Mouse (Mus musculus) hematopoietic stem cell, adult 5-6 weeks (primary cell): ENCODE results near the gene Fkbp5. TPM values are rescaled to one million over a fixed set of nuclear protein-coding genes. Genes with fewer than 3 reads are reported as not detected.

Experiments
- ATAC-seq, 2 experiments: fragments of 125-278 bp in 1 of 2; replicated peaks in 1 of 2; 2 replicates each; pipeline ENCODE4 v1.8.0; 2016 to 2017; ENCODE audit warnings: inconsistent platforms in 2 of 2, mild to moderate bottlenecking in 2 of 2, moderate number of reproducible peaks in 2 of 2, low read depth in 1 of 2, moderate TSS enrichment in 1 of 2; ENCODE audit not compliant: low FRiP score in 2 of 2, poor library complexity in 2 of 2, severe bottlenecking in 2 of 2, insufficient read depth in 1 of 2, low TSS enrichment in 1 of 2
- total RNA-seq: library from RNA; stranded (forward); fragments of 172-1452, 232-1000 nt; gene quantifications from 2 replicates; pipeline ENCODE4 v1.2.3, GENCODE M21; 2017

Fkbp5 gene
- total RNA-seq, 1 experiment from 2014 or later: 46.6 TPM

DNA sequence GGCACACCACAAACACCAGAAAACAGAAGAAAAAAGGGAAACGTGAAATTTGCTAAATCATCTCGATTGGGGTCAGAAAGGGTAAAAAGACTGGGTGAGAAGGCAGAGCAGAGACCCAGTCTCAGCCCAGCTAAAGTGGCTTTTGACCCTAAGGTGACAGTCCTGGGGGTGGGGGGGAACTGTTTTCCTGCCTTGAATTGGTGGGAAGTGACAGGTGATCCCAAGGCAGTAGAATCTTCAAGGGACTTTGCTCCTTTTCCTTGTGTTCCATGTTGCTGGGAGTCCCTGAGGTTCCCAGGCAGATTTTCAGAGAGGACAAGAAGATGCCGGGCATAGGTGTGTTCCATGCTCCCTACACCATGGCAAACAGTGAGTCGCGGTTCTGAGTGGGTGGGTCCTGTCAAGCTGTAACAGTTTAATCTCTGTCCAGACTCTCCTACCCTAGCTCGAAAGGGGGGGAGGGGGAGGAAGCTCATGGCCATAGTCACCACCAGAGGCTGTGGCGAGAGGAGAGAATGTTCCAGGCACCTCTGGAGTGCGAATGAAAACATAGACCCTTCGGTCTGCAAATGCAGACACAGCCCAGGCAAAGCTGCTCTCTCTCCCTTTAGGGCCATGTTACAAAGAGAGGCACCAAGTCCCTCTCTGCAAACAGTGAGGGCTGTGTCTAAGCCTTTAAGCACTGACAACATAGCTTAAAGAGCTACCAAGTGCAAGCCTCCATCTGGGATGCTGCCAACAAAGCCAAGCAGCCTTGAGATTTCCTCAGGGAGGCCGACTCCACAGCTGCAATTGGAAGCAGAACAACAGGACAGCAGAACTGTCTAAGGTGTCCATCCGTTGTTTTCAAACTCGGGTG, 10.1 kb upstream of the Fkbp5 start:
- no peak for ATAC-seq

- ATAC-seq: no peak
Measured at GRCm38 (mm10) chr17:28524831-28525430, 7.6 kb upstream of the Fkbp5 start.

- ATAC-seq: no peak
Measured at GRCm38 (mm10) chr17:28524009-28524695, 6.8 kb upstream of the Fkbp5 start.

- ATAC-seq: no peak
Measured at GRCm38 (mm10) chr17:28523355-28524008, 6.2 kb upstream of the Fkbp5 start.

DNA sequence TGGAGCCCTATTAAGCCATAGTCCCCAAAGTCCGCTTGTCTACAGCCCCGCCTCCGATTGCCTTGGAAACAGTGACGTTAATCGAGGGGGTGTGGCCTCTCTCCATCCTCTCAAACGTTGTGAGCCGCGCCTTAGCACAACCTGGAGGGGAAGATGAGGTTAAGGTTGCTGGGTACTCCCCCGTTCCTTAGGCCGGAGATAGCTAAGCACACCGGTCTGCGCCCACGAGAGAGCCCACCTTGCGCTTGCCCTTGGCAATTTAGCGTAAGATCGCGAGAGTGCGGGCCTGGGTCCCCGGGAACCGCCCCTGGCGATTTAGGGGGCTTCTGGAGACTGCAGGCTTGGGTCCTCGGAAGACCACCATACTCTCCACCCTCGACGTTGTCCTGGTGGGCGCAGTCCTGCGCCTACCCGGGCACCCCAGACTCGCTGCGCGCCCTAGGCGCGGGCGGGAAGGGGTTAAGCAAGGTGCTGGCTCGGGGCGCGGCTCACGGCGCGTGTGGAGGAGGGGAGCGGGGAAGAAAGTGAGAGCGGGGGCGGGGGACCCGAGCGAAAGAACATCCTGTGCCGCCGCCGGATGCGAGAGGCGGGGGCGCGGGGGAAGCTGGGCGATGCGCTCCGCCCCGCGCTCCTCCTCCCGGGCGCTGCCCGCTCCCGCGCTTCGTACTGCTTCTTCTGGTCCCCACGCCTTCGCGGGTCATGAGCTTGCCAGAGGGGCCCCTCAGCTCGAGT, 5.5 kb upstream of the Fkbp5 start:
- ATAC-seq: peak; percentile 65 to 73

GRCm38 (mm10) chr17:28521920-28522319, 4.6 kb upstream of the Fkbp5 start:
- no peak for ATAC-seq

- no peak for ATAC-seq
Measured at GRCm38 (mm10) chr17:28521071-28521726, 3.9 kb upstream of the Fkbp5 start.

- ATAC-seq: no peak
Measured at GRCm38 (mm10) chr17:28520561-28520960, 3.2 kb upstream of the Fkbp5 start.

GRCm38 (mm10) chr17:28519827-28520226, 2.5 kb upstream of the Fkbp5 start:
- ATAC-seq: no peak

GRCm38 (mm10) chr17:28518615-28519071, 1.3 kb upstream of the Fkbp5 start:
- peak in 1 of 2 experiments; percentile 19; a peak in 2 of 4 replicates for ATAC-seq

- ATAC-seq: peak; percentile 55 to 56
Measured at GRCm38 (mm10) chr17:28517956-28518614, 758 bp upstream of the Fkbp5 start.

- ATAC-seq: no peak
Measured at GRCm38 (mm10) chr17:28516881-28517280, 446 bp downstream of the Fkbp5 start.

- ATAC-seq: no peak
Measured at GRCm38 (mm10) chr17:28515431-28516341, 1.6 kb downstream of the Fkbp5 start.

GRCm38 (mm10) chr17:28514555-28514954, 2.8 kb downstream of the Fkbp5 start:
- ATAC-seq: no peak

GRCm38 (mm10) chr17:28513844-28514243, 3.5 kb downstream of the Fkbp5 start:
- peak; percentile 14 to 15; a peak in 2 of 4 replicates for ATAC-seq
